Mouse (Mus musculus) urinary bladder, postnatal 25 days (tissue): ENCODE measurements at regions not wholly inside any gene's neighbourhood (a gene's known extent, or its start where the extent isn't known, plus 50 kb on each side); places are given as distances from the start of the nearest gene placed in this dataset.
"Not testable (repeated sequence)": the region's sequence is repeated elsewhere in the genome, so short reads cannot be mapped to it uniquely, and the experiment has no call there.

Experiments used
- DNase-seq: peaks from one replicate; pipeline ENCODE4 v3.0.0; 2022; ENCODE audit warnings: low spot score

- DNase-seq = not testable (repeated sequence)
These were observed 70.5 kb upstream of the Rad23b start for GRCm38 (mm10) chr4:55279351-55279750.

- DNase-seq = no peak
These were observed 69.1 kb upstream of the Rad23b start for GRCm38 (mm10) chr4:55280706-55281105.

- no peak for DNase-seq
These were observed 68.3 kb upstream of the Rad23b start for GRCm38 (mm10) chr4:55281486-55282096.

GRCm38 (mm10) chr4:55282474-55282873, 67.4 kb upstream of the Rad23b start:
- no peak for DNase-seq

GRCm38 (mm10) chr4:55284722-55285225, 65.1 kb upstream of the Rad23b start:
- DNase-seq = no peak

- no peak for DNase-seq
These were observed 64.2 kb upstream of the Rad23b start for GRCm38 (mm10) chr4:55285641-55286040.

GRCm38 (mm10) chr4:55288456-55288855, 61.4 kb upstream of the Rad23b start:
- no peak for DNase-seq

GRCm38 (mm10) chr4:55292277-55292676, 57.6 kb upstream of the Rad23b start:
- no peak for DNase-seq

- DNase-seq = no peak
These were observed 57.1 kb upstream of the Rad23b start for GRCm38 (mm10) chr4:55292701-55293100.

- DNase-seq = no peak
These were observed 56.3 kb upstream of the Rad23b start for GRCm38 (mm10) chr4:55293347-55294079.

GRCm38 (mm10) chr4:55294255-55294687, 55.6 kb upstream of the Rad23b start:
- no peak for DNase-seq

GRCm38 (mm10) chr4:55297841-55298240, 52.0 kb upstream of the Rad23b start:
- DNase-seq = no peak
